Mouse (Mus musculus) limb, embryonic 10.5 days (tissue): Measurements from ENCODE around the gene Sppl3. TPM values are rescaled to one million over a fixed set of nuclear protein-coding genes. Genes with fewer than 3 reads are reported as not detected.

Experiments
- DNase-seq: peaks from one replicate; pipeline ENCODE4 v3.0.0-alpha.2; 2017; ENCODE audit warnings: low spot score
- H3K27ac ChIP-seq: fragments of 300-500 bp; sonication (generic); 2 replicates; pipeline ENCODE4 v1.5.1; 2016; ENCODE audit warnings: mild to moderate bottlenecking
- H3K27me3 ChIP-seq: fragments of 300-500 bp; sonication (generic); 2 replicates; pipeline ENCODE4 v1.6.1; 2016; ENCODE audit warnings: low read depth, mild to moderate bottlenecking; ENCODE audit not compliant: poor library complexity, severe bottlenecking
- H3K36me3 ChIP-seq: fragments of 300-500 bp; sonication (generic); 2 replicates; pipeline ENCODE4 v1.6.1; 2016; ENCODE audit warnings: mild to moderate bottlenecking, moderate library complexity
- H3K4me1 ChIP-seq: fragments of 300-500 bp; sonication (generic); 2 replicates; pipeline ENCODE4 v1.6.1; 2016
- H3K4me3 ChIP-seq: fragments of 300-500 bp; sonication (generic); 2 replicates; pipeline ENCODE4 v1.5.1; 2016; ENCODE audit warnings: mild to moderate bottlenecking, moderate library complexity
- H3K9me3 ChIP-seq: fragments of 300-500 bp; sonication (generic); replicated peaks from 2 replicates; pipeline ENCODE4 v1.6.1; 2016; ENCODE audit warnings: mild to moderate bottlenecking
- WGBS: fragments of 180-500 bp; shearing (Covaris S2); methylation state at CpG from one replicate; pipeline ENCODE4 v1.1.7; 2016; 5-methylcytosine and 5-hydroxymethylcytosine counted together
- polyA plus RNA-seq: library from polyadenylated mRNA; unstranded; fragments of >200 nt; fragmentation: Nextera tagmentation; extraction: Ambion mirVana; gene quantifications from 2 replicates; pipeline ENCODE4 v1.2.1, GENCODE M21; 2016

Gene Sppl3
- polyA plus RNA-seq, 1 experiment from 2014 or later: 15.2 TPM

GRCm38 (mm10) chr5:115055418-115055817 is 44.5 kb downstream of the Sppl3 start:
- Histone ChIP-seq H3K27me3 (no peaks in the 10 kb centered on the region), H3K4me1 (peaks cover 25% of the 10 kb centered on the region), H3K9me3 (no peaks in the 10 kb centered on the region), H3K4me3 (no peak overlapping the region), H3K27ac (no peak overlapping the region), H3K36me3 (peaks cover 10% of the 10 kb centered on the region; the same call in 1 of the 2 replicates)
- no peak for DNase-seq
- 85% methylated on average over 6 of the region's 6 CpGs for WGBS

GRCm38 (mm10) chr5:115057153-115057552 is 46.2 kb downstream of the Sppl3 start:
- WGBS: 97% methylated on average over 4 of the region's 4 CpGs

GRCm38 (mm10) chr5:115058584-115059297 is 47.8 kb downstream of the Sppl3 start:
- WGBS: 84% methylated on average over 7 of the region's 7 CpGs
- H3K27ac ChIP-seq: no peak overlapping the region
- peaks cover 7% of the 10 kb centered on the region for H3K4me1 ChIP-seq
- H3K9me3 ChIP-seq: no peaks in the 10 kb centered on the region
- peaks cover 35% of the 10 kb centered on the region for H3K36me3 ChIP-seq
- DNase-seq: no peak
- H3K27me3 ChIP-seq: no peaks in the 10 kb centered on the region
- H3K4me3 ChIP-seq: no peak overlapping the region

More at GRCm38 (mm10) chr5:115057153-115057552, 46.2 kb downstream of the Sppl3 start:
- Histone ChIP-seq H3K9me3 (no peaks in the 10 kb centered on the region), H3K27ac (no peak overlapping the region), H3K4me3 (no peak overlapping the region), H3K4me1 (peaks cover 19% of the 10 kb centered on the region), H3K36me3 (peaks cover 21% of the 10 kb centered on the region), H3K27me3 (no peaks in the 10 kb centered on the region)
- DNase-seq: no peak

- Histone ChIP-seq H3K4me3 (no peak overlapping the region), H3K27ac (no peak overlapping the region), H3K27me3 (no peaks in the 10 kb centered on the region), H3K4me1 (peaks cover 4% of the 10 kb centered on the region; the same call in 1 of the 2 replicates), H3K9me3 (no peaks in the 10 kb centered on the region), H3K36me3 (peaks cover 48% of the 10 kb centered on the region)
- 90% methylated on average over 8 of the region's 8 CpGs for WGBS
- DNase-seq: no peak
These were observed 49.2 kb downstream of the Sppl3 start for GRCm38 (mm10) chr5:115060067-115060695.

- H3K9me3 ChIP-seq: no peaks in the 10 kb centered on the region
- 90% methylated on average over 3 of the region's 3 CpGs for WGBS
- H3K4me1 ChIP-seq: peaks cover 4% of the 10 kb centered on the region; the same call in 1 of the 2 replicates
- DNase-seq: no peak
- peaks cover 50% of the 10 kb centered on the region for H3K36me3 ChIP-seq
- H3K27ac ChIP-seq: no peak overlapping the region
- H3K27me3 ChIP-seq: no peaks in the 10 kb centered on the region
- H3K4me3 ChIP-seq: no peak overlapping the region
These were observed 50.0 kb downstream of the Sppl3 start for GRCm38 (mm10) chr5:115060977-115061376.

GRCm38 (mm10) chr5:115062566-115062965 is 51.6 kb downstream of the Sppl3 start:
- Histone ChIP-seq H3K27ac (no peak overlapping the region), H3K27me3 (no peaks in the 10 kb centered on the region), H3K4me3 (no peak overlapping the region), H3K36me3 (peaks cover 40% of the 10 kb centered on the region), H3K9me3 (no peaks in the 10 kb centered on the region), H3K4me1 (peaks cover 4% of the 10 kb centered on the region; the same call in 1 of the 2 replicates)
- 84% methylated on average over 1 of the region's 1 CpGs for WGBS
- DNase-seq: no peak

- H3K9me3 ChIP-seq: no peaks in the 10 kb centered on the region
- H3K27me3 ChIP-seq: no peaks in the 10 kb centered on the region
- H3K4me3 ChIP-seq: no peak overlapping the region
- WGBS: 95% methylated on average over 7 of the region's 7 CpGs
- H3K36me3 ChIP-seq: peaks cover 43% of the 10 kb centered on the region
- H3K27ac ChIP-seq: no peak overlapping the region
- DNase-seq: no peak
- H3K4me1 ChIP-seq: peaks cover 3% of the 10 kb centered on the region; the same call in 1 of the 2 replicates
These were observed 52.5 kb downstream of the Sppl3 start for GRCm38 (mm10) chr5:115063391-115063790.

- Histone ChIP-seq H3K27ac (no peak overlapping the region), H3K36me3 (peaks cover 41% of the 10 kb centered on the region), H3K4me1 (peaks cover 3% of the 10 kb centered on the region; the same call in 1 of the 2 replicates), H3K27me3 (no peaks in the 10 kb centered on the region), H3K4me3 (no peak overlapping the region), H3K9me3 (no peaks in the 10 kb centered on the region)
- DNase-seq: no peak
- WGBS: 85% methylated on average over 4 of the region's 4 CpGs
These were observed 55.3 kb downstream of the Sppl3 start for GRCm38 (mm10) chr5:115066245-115066644.

GRCm38 (mm10) chr5:115068671-115069421 is 57.9 kb downstream of the Sppl3 start:
- Histone ChIP-seq H3K4me1 (peaks cover 26% of the 10 kb centered on the region), H3K9me3 (no peaks in the 10 kb centered on the region), H3K27ac (no peak overlapping the region), H3K27me3 (no peaks in the 10 kb centered on the region), H3K36me3 (peaks cover 17% of the 10 kb centered on the region), H3K4me3 (no peak overlapping the region)
- WGBS: 94% methylated on average over 11 of the region's 11 CpGs
- no peak for DNase-seq

GRCm38 (mm10) chr5:115069611-115070010 is 58.7 kb downstream of the Sppl3 start:
- H3K9me3 ChIP-seq: no peaks in the 10 kb centered on the region
- H3K4me1 ChIP-seq: peaks cover 26% of the 10 kb centered on the region
- WGBS: 91% methylated on average over 3 of the region's 3 CpGs

GRCm38 (mm10) chr5:115070457-115070856 is 59.5 kb downstream of the Sppl3 start:
- no peak overlapping the region for H3K27ac ChIP-seq
- H3K9me3 ChIP-seq: no peaks in the 10 kb centered on the region
- DNase-seq: no peak
- peaks cover 14% of the 10 kb centered on the region for H3K36me3 ChIP-seq
- WGBS: 95% methylated on average over 2 of the region's 2 CpGs
- H3K4me1 ChIP-seq: peaks cover 26% of the 10 kb centered on the region
- H3K27me3 ChIP-seq: no peaks in the 10 kb centered on the region
- H3K4me3 ChIP-seq: no peak overlapping the region

More at GRCm38 (mm10) chr5:115069611-115070010, 58.7 kb downstream of the Sppl3 start:
- DNase-seq: no peak
- Histone ChIP-seq H3K36me3 (peaks cover 11% of the 10 kb centered on the region), H3K4me3 (no peak overlapping the region), H3K27ac (no peak overlapping the region), H3K27me3 (no peaks in the 10 kb centered on the region)

GRCm38 (mm10) chr5:115071096-115071901 is 60.4 kb downstream of the Sppl3 start:
- WGBS: 84% methylated on average over 11 of the region's 11 CpGs
- H3K4me1 ChIP-seq: peaks cover 26% of the 10 kb centered on the region
- no peak for DNase-seq
- peak overlapping the region; percentile 46; the same call in 1 of the 2 replicates for H3K27ac ChIP-seq
- no peaks in the 10 kb centered on the region for H3K9me3 ChIP-seq
- no peak overlapping the region for H3K4me3 ChIP-seq
- H3K27me3 ChIP-seq: no peaks in the 10 kb centered on the region
- H3K36me3 ChIP-seq: peaks cover 22% of the 10 kb centered on the region
